Mouse (Mus musculus): ENCODE data around the gene Tdrd9.
"Not testable (repeated sequence)": the region's sequence is repeated elsewhere in the genome, so short reads cannot be mapped to it uniquely, and the experiment has no call there.

Tdrd9 gene

DNA sequence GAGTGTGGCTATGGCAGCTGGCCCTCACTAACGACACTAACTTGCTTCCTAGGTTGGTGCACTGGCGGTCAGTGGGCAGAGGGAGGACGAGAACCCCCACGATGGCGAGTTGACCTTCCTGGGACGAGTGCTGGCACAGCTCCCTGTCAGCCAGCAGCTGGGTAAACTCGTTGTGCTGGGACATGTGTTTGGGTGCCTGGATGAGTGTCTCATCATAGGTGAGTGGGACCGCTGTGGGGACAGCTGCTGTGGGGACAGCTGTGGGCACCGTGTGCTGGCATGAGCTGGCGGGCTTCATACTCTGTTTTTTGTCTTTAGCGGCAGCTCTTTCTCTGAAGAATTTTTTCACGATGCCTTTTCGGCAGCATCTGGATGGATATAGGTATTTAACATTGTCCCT lies 54.1 kb downstream of the Tdrd9 start:
- no peak for DNase-seq (ENCODE audit: low read depth in 2 of 2, low spot score in 2 of 2)

DNA sequence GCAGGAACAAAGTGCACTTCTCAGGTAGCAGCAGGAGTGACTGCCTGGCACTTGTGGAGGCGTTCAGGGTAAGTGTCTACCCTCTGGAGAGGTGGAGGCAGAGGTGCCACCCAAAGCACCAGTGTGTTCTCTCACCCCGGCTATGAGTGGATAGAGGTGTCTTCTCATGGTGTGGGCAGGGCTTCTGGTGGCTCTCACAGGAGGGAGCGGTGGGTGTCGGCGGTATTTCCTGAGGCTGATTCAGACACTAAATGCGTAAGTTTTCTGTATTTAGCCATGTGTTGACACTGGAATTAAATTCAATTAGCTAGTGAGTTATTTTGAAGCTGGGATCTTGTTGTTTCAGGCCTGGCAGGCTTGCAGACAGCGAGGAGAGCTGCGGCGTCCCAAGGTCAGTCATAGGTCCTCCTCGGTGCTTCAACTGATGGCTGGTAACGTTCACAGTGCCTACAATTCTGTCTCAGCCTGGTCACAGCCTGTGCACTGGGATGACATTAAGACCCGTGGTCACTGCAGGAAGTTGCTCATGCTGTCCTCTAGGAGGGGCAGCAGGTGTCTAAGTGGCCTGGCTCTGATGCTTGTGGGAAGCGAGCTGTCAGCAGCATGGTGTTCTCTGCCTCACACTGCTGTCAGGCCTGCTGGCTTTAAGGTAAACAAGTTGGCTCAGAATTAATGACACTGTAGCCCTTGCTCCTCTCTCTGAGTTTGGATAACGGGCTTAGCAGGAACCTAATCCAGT lies 54.7 kb downstream of the Tdrd9 start:
- DNase-seq (ENCODE audit: low read depth in 2 of 2, low spot score in 2 of 2): no peak

DNA sequence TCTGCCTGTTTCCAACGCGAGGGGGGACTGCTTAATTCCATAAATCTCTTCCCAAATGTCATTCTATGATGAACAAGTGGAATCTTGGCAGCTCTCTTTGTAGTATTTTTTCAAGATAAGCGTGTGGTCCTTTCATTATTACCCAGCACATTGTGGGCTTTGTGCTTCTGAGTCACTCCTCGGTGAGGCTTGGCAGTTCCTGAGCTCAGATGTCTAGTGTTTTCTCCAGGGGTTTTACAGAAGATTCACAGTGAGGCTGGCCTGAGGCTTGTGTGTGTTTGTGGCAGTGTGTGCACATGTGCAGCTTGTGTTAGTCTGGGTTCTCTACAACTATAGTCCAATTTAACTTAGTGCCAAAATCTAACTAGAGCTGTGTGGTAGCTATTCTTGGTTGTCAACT lies 56.0 kb downstream of the Tdrd9 start:
- DNase-seq (ENCODE audit: low read depth in 2 of 2, low spot score in 2 of 2): no peak

DNA sequence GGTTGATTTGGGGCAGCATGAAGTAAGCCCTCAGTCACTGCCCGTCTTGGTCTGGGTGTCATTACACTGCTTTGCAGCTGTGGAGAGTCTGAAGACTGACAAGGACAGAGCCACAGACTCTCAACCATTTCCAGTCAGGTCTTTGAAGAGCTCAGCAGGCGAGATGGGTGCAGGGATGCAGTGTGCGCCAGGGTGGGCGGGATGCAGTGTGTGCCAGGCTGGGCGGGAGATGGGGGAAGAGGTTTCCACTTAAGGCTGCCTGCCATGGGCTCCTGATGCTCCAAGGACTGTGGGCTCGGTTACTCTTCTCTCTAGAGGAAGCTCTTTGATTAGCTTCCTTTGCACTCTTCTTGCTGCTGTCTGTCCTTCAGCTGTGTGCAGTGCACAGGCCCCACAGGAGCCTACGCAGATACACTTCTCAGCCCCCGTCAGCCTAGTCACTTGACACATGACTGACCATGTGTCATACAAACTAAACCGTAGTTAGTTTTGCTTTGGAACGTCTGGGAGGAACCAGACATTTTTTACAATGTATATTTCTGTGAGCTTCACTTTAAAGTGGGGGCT lies 62.1 kb downstream of the Tdrd9 start:
- no peak for DNase-seq (ENCODE audit: low read depth in 2 of 2, low spot score in 2 of 2)

DNA sequence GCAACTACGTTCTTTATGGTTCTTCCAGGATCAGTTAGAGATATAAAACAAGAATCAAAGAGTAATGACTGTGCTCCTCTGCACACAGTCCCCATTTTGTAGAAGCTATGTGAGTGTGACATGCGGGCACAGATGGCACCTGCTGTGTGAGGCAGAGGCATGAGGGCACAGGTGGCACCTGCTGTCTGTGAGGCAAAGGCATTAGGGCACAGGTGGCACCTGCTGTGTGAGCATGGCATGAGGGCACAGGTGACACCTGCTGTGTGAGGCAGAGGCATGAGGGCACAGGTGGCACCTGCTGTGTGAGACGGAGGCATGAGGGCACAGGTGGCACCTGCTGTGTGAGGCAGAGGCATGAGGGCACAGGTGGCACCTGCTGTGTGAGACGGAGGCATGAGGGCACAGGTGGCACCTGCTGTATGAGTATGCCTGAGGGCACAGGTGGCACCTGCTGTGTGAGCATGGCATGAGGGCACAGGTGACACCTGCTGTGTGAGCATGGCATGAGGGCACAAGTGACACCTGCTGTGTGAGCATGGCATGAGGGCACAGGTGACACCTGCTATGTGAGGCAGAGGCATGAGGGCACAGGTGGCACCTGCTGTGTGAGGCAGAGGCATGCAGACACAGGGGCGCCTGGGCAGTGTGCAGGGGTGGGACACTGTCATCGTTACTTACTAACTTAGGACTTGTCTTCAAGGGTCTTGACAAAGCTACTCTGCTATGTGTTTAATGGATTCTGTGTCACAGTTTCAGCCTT lies 64.2 kb downstream of the Tdrd9 start:
- DNase-seq (ENCODE audit: low read depth in 2 of 2, low spot score in 2 of 2): not testable (repeated sequence)

DNA sequence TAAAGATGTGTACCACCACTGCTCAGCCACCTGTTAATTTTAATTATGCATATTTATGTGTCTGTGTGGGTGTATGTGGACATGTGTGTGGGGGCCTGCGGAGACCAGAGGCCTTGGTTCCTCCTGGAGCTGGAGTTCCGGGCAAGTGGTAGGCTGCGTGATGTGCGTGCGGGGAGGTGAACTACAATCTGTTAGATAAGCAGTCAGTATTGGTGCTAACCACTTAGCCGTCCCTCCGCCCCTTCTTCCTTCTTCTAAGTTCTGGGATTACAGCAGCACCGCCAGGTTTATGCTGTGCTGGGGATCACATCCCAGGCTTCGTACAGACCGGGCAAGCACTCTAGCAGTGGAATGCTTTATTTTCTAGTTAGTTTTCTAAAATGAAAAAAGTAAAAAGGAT lies 67.1 kb downstream of the Tdrd9 start:
- no peak for DNase-seq (ENCODE audit: low read depth in 2 of 2, low spot score in 2 of 2)

DNA sequence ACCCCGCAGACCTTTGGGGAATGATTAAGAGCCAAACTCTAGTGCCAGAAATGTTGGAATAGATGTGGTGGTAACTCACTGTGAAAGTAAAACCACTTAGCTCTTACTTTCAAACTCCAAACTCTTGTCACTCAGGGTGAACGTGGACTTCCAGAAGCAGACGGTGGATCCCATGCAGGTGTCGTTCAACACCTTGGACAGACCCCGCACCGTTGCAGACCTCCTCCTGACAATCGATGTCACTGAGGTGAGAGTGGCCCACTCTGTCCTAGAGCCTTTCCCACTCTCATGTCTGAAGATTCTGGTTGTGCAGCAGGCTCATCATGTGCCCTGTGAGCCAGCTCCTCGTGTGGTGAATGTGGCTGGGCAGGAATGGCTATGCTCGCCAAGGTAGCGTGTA lies 67.8 kb downstream of the Tdrd9 start:
- DNase-seq (ENCODE audit: low read depth in 2 of 2, low spot score in 2 of 2): no peak

DNA sequence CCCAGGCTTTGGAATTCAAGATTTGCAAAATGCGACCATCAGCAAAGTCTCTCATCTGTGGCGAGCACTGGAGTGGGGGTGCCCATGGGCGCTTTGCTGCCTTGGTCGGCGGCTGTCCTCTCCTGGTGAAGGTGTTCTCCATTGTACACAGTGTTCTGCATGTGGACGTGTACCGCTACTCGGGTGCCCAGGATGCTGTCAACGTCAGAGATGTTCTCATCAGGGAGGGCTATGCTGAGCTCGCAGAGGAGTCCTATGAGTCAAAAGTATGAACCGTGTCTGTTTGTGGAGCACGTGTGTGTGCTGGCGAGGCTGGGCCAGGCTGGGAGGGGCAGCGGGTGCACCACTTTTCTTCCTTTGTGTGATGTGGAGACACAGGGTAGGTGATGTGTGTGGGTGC lies 71.3 kb downstream of the Tdrd9 start:
- no peak for DNase-seq (ENCODE audit: low read depth in 2 of 2, low spot score in 2 of 2)

DNA sequence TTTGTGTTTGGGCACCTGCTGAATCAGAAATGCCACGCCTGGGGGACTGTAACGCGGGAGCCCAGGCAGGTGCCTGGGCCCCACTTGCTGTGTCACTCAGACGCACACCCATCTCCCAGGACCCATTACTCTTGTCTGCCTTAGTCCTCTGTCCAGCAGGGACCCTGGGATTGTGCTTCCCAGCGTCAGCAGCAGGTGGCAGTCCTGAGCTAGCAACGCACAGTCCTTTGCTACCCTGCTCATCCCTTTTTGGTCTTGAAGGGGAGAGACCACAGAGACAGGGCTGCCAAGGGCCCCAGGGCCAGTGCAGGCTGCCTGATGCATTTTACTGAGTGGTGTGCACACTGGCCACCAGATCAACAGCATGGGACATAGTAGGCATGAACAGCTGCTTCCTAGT lies 106.3 kb downstream of the Tdrd9 start:
- DNase-seq (ENCODE audit: low read depth in 2 of 2, low spot score in 2 of 2): peak in 1 of 2 experiments; percentile 14

DNA sequence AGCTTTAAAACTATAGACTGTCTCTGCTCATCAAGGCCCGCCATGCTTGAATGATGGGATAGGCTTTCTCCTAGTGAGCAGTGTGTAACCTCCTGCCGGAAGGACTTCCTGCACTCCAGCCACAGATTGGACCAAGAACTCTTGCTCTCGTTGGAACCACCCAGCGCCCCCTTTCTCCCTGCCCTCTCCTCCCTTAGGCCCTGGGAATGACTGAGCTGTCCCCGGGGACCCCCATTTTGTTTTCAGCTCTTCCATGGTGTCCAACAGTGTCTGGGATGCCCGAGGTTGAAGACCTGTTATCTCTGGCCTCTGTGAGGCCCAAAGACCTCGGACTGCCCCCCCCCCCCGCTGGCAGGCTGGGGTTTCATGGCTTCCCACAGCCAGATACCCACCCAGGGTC lies 108.6 kb downstream of the Tdrd9 start:
- no peak for DNase-seq (ENCODE audit: low read depth in 2 of 2, low spot score in 2 of 2)

DNA sequence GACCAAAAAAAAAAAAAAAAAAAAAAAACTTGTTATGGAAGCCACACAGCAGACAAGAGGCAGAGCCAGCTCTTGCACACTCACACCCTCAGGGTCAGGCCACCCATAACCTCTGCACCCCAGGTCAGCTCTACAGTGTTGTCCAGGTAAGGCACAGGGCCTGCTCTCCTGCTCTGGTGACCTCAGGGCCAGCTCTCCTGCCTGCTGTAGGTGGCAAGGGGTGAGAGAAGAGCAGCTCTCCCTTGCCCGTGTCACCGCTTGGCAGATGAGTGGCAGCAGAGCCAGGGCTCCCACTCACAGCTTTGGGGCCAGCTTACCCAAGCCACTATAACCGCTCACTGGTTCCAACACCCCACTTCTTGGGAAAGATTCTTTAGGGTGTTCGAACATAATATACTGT lies 109.6 kb downstream of the Tdrd9 start:
- no peak for DNase-seq (ENCODE audit: low read depth in 2 of 2, low spot score in 2 of 2)

DNA sequence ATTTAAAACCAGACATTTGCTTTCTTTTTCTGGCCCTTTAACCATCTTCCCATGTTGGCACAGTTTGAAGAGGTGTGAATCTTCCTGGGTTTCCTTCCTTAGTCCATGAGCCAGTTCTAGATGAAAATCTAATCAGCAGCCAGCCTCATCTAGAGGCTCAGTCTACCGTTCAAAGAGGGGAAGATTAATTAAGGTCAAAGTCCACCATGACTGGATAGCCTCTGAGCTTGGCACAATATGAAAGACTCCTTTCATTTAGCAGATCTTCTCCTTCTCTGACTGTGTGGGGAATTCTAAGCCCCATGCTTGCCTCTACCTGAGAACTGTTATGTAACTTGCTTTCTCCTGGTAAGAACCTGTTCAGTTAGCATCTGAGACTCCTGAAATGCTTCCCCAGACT lies 110.9 kb downstream of the Tdrd9 start:
- no peak for DNase-seq (ENCODE audit: low read depth in 2 of 2, low spot score in 2 of 2)

DNA sequence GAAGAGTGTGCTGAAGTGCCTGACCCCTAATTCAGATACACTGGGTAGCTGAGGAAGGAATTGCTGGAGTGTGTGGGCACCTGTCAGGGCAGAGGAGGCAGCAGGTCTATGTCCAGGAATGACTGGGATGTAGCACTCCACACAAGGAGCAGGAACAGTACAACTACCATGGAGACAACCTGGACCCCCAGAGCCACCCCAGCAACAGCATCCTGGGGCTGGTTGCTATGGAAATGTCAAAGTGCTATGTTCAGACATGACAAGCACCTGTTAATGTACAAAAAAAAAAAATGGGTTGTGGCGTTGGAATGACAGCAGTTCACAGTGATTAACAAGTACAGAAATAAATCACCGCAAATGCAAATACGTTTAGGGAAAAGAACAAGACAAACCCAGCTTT lies 114.9 kb downstream of the Tdrd9 start:
- DNase-seq (ENCODE audit: low read depth in 2 of 2, low spot score in 2 of 2): no peak

DNA sequence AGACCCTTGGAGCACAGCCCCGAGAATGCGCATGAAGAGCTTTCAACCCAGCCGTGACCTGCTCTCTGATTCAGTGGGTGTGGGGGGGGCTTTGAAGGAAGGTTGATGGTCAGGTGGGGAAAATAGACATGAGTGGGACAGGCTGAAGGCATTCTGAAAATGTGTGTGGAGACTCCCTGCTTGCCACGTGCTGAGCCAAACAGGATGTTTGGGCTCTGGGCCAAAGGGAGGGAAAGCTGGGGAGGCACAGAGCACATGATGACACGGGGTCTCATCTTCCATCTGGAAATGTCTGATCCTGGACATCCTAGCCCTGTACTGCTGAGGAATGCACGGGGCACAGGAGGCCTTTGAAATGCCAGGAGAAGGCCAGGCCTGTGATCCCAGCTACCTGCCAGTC lies 115.4 kb downstream of the Tdrd9 start:
- no peak for DNase-seq (ENCODE audit: low read depth in 2 of 2, low spot score in 2 of 2)

DNA sequence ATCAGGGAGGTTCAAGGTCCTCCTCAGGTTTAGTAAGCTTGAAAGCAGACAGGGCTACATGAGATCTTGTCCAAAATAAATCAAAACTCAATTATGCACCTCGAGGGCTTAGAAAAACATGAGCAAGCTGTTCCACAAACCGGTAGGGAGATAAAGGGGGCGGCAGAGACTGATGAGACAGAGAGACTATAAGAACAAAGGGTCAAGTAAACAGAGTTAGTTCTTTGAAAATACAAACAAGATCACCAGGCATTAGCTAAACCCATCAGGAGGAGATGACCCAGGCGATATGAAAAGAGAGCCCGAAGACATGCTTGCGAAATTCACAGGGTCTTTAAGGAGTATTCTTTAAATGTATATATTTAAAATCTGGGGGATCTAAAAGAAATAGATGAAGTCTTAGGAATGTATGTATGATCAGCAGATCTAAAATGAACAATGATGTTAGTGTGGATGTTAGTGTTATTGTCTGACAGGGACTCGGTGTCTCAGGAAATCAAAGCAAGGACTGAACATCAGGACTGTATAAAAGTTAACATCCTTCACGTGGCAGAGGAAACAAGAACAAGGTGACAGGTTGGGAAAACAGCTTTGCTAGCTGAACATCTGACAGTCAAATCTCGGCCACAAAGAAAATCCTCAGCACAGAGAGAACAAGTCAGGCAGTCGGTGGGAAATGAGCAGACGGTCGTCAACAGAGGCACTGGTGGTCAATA lies 117.4 kb downstream of the Tdrd9 start:
- no peak for DNase-seq (ENCODE audit: low read depth in 2 of 2, low spot score in 2 of 2)

DNA sequence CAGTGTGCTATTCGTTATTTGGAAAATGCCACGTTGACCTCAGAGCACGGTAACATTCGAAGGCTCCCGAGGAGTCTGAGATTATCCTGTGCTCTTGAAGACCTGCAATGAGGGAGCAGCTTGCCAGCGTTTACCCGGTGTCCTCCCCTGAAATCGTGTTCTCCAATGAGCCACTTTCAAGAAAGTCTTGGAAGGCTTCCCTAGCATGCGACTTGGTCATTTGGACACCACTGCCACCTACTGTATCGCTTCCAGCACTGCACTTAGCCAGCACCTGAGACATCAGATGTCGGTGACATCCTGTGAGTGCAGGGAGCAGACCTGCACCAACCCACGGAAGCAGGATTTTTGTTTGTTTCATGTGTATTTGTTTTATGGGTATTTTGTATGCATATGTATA lies 119.7 kb downstream of the Tdrd9 start:
- DNase-seq (ENCODE audit: low read depth in 2 of 2, low spot score in 2 of 2): peak in 1 of 2 experiments; percentile 11

DNA sequence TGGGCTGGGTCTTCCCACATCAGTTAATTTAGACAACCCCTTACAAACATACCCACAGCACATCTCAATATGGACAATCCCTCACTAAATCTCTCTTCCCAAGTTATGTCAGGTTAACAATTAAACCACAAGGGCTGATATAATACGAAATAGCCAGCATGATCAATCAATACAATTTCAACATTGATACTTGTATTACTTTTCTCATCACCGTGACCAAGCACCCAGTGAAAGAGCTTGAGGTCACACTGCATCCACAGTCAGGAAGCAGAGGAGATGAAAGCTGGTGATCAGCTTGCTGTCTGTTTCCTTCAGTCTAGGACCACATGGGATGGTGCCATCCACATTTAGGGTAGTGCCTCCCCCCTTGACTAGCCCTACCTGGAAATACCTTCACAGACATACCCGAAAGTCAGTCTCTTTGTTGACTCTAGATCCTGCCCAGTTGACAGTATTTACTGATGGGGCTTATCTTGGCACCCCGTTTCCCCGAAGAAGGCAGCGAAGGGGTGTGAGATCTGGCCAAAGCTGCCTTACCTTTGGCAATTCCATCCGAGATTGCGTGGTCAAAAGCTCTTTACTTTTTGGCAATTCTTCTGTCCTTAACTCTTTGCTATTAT lies 123.0 kb downstream of the Tdrd9 start:
- DNase-seq (ENCODE audit: low read depth in 2 of 2, low spot score in 2 of 2): no peak

DNA sequence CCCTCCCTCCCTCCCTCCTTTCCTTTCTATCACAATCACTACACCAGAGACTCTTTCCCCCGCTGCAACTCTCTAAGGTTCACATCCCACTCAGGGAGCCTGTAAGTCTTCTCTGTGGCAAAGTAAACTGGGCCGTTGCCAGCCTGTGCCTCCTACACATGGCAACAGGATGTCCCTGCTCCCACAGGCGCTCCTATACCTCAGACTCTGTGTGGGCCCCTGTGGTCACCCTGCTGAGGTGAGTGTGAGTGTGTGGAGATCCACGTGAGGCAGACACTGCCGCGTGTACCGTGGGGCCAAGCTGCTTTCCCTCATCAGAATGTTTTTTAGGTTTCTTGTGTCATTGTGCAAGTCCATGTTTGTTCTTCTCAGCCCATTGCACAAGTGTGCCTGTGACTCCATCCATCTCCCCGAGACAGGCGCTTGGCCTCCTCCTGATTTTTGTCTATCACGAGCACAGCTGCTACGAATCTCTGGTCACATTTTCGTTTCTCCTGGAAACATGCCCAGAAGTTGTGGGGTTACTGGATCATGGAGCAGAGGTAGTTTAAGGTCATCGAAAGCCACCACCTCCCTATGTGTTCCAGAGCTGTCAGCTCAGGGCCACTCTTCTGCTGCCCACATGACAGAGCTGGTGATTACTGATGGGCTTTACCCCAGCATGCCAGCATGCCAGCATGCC lies 124.8 kb downstream of the Tdrd9 start:
- no peak for DNase-seq (ENCODE audit: low read depth in 2 of 2, low spot score in 2 of 2)

DNA sequence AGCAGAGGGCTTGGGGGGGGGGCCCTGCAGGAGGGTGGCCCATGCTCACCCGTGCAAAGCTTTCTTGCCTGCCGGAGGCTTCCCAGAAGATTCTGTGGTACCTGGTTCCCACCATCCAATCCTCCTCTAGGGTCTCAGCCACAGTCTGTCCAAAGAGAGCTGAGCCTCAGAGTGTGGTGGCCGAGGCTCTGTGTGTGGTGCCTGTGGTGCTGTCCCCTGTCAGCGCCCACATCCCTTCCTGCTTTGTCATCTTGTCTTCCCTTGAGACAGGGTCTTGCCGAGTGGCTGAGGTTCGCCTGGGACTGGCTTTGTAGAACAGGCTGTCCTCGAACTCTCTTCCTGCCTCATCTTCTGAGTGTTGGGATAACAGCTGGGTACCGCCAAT lies 125.4 kb downstream of the Tdrd9 start:
- DNase-seq (ENCODE audit: low read depth in 2 of 2, low spot score in 2 of 2): no peak

DNA sequence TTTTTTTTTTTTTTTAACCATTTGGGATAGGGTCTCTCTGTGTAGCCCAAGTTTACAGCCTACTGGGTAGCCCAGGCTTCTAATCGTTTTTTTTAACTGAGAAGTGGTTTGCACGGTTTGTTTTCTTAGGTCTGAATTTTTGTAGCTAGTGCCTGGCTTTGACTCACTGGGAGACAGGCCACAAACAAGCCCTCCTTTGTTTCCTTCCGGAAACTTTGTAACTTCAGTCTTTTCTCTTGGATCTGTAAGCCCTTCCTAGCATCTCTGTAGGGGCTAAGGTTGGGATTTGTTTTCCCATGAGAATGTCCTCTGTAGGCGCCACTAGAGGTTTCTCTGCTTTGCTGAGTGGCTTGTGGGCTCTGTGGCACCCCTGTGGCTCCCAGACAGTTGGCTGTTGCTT lies 128.7 kb downstream of the Tdrd9 start:
- DNase-seq (ENCODE audit: low read depth in 2 of 2, low spot score in 2 of 2): no peak

DNA sequence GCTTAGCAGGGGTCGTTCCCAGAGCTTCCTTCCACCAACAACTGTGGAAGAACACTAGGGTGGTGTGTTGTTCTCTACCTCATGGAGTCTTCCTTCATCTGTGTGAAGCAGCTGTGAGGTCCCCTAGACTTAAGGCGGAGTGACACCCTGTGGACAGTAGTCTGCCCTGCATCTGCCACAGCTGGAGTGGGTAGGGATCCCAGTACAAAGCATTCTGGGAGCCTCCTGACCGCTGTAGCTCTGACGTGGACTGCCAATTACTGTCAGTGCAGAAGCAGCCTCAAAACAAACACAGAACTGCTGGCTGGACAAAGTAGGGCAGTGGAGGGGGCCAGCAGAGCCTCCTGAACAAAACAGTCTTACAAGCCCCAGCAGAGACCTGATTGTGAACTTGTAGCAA lies 129.7 kb downstream of the Tdrd9 start:
- no peak for DNase-seq (ENCODE audit: low read depth in 2 of 2, low spot score in 2 of 2)
